Mouse (Mus musculus) G1E (cell line): ENCODE measurements around the gene Srsf6.
"Not testable (repeated sequence)": the region's sequence is repeated elsewhere in the genome, so short reads cannot be mapped to it uniquely, and the experiment has no call there.

Source experiments
- CTCF ChIP-seq: IDR thresholded peaks from 2 replicates; pipeline ENCODE4 v1.5.1; 2012; ENCODE audit warnings: low read depth, low read length, inconsistent platforms, mixed read lengths
- GATA1 ChIP-seq: IDR thresholded peaks from 2 replicates; pipeline ENCODE4 v1.6.1; 2012; ENCODE audit warnings: borderline replicate concordance, low read length, inconsistent platforms, mixed read lengths
- POLR2AphosphoS5 ChIP-seq: IDR thresholded peaks from 2 replicates; pipeline ENCODE4 v1.6.1; 2012; ENCODE audit warnings: low read depth, low read length, inconsistent platforms; ENCODE audit not compliant: insufficient replicate concordance
- TAL1 ChIP-seq: conservative IDR thresholded peaks from 2 replicates; pipeline ENCODE4 v1.6.1; 2012; ENCODE audit warnings: low read depth, low read length, inconsistent platforms, mixed read lengths

DNA sequence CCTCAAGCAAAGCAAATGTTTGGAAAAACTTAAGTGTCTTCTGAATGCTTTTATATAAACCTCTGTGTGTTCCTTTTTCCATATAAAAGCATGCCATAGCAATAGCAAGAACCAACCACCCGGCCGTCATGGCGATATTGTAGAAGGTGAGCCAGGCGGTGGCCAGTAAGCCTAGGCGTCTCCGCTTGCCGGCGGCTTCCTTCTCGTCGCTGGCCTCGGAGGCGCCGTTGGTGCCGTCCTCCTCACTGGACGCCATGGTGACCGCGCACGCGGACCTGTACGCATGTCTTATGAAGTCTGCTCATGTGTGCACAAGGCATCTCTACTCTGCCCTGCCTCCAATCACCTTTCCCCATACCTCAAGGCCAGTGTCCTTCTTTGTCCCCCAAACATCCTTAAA is 32.1 kb upstream of the Srsf6 start:
- TF ChIP-seq CTCF, TAL1, GATA1, POLR2AphosphoS5: not testable (repeated sequence)
